Mouse (Mus musculus) small intestine, adult 2 months (tissue): ENCODE results near the gene Epha4.

Experiments
- CTCF ChIP-seq: fragments of 200-500 bp; IDR thresholded peaks from 2 replicates; pipeline ENCODE4 v1.5.1; 2012; ENCODE audit warnings: low read depth, mild to moderate bottlenecking, control low read depth, inconsistent platforms, low read length, moderate library complexity, mixed read lengths; ENCODE audit not compliant: insufficient replicate concordance, insufficient read length; ENCODE audit errors: extremely low read depth
- POLR2A ChIP-seq: fragments of 200-500 bp; IDR thresholded peaks from 2 replicates; pipeline ENCODE4 v1.6.1; 2012; ENCODE audit warnings: low read depth, mild to moderate bottlenecking, control low read depth, inconsistent platforms, low read length, moderate library complexity

- TF ChIP-seq POLR2A (no peak), CTCF (no peak)
These were observed 49.4 kb downstream of the Epha4 start for GRCm38 (mm10) chr1:77465524-77465923.
